Mouse (Mus musculus): ENCODE results near the gene Ap3s2.
A peak's percentile ranks its signal among the peaks of the same experiment; 100 is the strongest.

Ap3s2 gene

GRCm38 (mm10) chr7:79920344-79920983 is at the start of gene Ap3s2:
Ap3s2 (minus strand) TSS chr7:79920649.
- peak; percentile 94 for DNase-seq (ENCODE audit: low read depth, low spot score)

GRCm38 (mm10) chr7:79968326-79968725 is 47.9 kb upstream of the Ap3s2 start:
- no peak for DNase-seq (ENCODE audit: low read depth, low spot score)

GRCm38 (mm10) chr7:79961600-79961999 is 41.2 kb upstream of the Ap3s2 start:
- no peak for DNase-seq (ENCODE audit: low read depth, low spot score)

GRCm38 (mm10) chr7:79956131-79956530 is 35.7 kb upstream of the Ap3s2 start:
- no peak for DNase-seq (ENCODE audit: low read depth, low spot score)

DNA sequence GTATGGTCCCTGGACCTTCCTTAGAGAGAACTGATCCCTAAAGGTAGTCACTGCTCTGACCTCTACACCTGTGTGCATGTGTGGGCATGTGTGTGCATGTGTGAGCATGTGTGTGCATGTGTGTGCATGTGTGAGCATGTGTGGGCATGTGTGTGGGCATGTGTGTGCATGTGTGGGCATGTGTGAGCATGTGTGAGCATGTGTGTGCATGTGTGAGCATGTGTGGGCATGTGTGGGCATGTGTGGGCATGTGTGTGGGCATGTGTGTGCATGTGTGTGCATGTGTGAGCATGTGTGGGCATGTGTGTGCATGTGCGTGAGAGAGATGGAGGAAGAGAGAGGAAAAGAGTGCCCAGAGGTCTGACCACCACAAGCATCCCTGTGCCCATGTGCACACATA is 34.4 kb upstream of the Ap3s2 start:
- no peak for DNase-seq (ENCODE audit: low read depth, low spot score)

DNA sequence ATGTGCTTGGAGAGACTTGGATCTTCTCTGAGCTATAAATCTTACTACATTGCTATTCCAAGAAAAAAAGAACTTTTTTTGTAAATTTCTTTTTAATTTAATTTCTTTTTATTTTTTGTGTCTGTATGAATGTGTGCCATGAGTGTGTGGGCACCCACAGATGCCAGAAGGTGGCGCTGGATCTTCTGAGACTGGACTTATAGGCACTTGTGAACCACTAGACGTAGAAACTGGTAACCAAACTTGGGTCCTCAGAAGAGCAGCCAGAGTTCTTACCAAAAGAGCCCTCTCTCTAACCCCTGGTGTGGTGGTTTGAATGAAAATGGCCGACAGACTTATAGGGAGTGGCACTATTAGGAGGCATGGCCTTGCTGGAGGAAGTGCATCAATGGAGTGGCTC is 30.6 kb upstream of the Ap3s2 start:
- no peak for DNase-seq (ENCODE audit: low read depth, low spot score)

- DNase-seq (ENCODE audit: low read depth, low spot score): no peak
These were observed 29.8 kb upstream of the Ap3s2 start for GRCm38 (mm10) chr7:79950236-79950635.

DNA sequence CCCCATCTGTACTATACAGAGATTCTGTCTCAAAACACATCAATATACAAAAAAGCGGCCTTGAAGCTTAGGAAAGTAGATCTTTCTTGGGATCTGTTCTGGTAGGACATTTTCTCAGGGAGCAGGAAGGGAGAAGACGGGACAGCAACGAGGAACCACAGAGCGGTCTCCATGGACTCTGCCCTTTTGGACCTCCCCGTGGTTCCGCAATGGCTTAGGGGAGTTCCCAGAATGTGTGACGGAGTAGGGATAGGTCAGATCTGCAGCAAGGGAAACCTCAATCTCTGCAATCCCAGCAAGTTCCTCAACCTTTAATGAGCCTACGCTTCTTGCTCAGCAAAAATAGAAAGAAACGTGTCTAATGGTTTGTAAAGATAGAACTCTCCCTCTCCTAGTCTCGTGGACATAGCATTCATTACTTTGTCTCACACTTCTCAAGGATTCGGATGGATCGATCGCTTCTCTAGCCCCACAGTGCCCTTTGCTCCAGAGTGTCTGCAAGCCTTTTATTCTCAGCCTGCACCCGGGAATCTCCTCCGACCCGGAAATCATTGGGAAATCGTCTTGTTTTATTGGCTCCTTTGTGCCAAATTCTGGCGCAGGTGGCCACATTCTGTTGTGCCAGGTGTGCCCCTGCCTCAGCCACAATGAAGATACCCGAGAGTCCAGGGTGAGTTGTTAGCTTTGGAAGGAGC is 15.2 kb upstream of the Ap3s2 start:
- DNase-seq (ENCODE audit: low read depth, low spot score): no peak

DNA sequence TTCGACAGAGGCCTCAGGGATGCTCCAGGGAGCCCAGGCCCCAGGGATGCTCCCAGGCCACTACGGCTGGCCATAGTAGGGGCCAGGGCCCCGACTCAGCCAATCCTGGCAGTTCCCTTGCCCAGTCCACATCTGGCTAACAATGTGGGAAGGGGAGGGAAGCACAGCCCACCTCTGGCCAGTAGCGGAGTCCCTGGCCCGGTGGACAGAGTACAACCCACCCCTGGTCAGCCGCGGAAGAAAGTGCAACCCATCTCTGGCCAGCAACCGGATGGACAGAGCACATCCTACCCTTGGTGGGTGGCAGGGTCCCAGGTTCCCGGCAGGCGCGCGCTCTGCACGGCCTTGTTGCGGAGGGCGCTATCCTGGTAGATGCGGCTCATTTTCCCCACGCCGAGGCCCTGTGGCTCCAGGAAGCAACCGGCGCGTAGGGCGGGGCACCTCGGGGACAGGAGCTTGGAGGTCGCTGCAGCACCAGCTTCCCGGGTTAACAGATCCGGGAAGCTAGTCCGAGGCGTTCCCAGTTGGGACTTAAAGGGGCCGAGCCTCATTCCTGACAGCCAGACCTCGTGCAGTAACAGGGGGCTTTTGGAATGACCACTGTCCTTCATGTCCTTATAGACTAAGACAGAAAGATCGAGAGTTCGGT is 14.5 kb upstream of the Ap3s2 start, which contains the start of gene Arpin:
Gene Arpin (minus strand): TSS at position 498 of the 649 bp plus-strand sequence.
- DNase-seq (ENCODE audit: low read depth, low spot score): no peak

DNA sequence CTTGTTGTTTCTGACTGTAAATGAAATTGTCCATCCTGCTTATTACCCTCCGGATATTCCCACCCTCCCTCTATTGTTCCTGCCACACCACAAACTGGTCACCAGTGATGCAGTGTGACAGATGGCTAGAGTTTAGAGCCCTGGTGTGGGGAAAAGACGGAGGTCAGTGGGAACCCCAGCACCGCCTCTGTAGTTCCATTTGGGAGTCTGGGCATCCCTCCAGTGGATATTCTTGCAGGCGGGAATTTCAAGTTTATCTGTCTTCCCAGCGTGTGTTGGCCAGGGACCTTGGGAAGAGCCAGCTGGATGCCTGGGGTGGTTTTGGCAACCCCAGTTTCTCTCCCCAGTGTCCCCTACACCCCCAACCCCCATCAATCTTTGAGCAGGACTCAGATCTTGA is 14.0 kb upstream of the Ap3s2 start:
- DNase-seq (ENCODE audit: low read depth, low spot score): no peak

GRCm38 (mm10) chr7:79928516-79929052 is 8.1 kb upstream of the Ap3s2 start:
- DNase-seq (ENCODE audit: low read depth, low spot score): no peak

DNA sequence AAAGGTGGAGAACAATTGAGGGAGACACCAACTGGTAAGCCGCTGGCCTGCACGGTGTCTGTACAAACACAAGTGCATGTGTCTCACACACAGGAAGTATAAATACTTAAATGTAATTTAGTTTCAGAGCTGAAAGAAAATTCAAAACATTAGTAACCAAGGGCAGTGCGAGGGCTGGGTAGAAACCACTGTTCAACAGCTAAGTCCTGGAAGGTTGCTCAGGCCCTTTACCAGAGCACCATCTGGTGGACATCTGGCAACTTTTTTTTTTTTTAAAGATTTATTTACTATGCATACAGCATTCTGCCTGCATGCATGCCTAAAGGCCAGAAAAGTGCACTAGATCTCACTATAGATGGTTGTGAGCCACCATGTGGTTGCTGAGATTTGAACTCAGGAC is 5.9 kb downstream of the Ap3s2 start:
- peak; percentile 56 for DNase-seq (ENCODE audit: low read depth, low spot score)

GRCm38 (mm10) chr7:79907356-79907755 is 13.1 kb downstream of the Ap3s2 start:
- no peak for DNase-seq (ENCODE audit: low read depth, low spot score)

DNA sequence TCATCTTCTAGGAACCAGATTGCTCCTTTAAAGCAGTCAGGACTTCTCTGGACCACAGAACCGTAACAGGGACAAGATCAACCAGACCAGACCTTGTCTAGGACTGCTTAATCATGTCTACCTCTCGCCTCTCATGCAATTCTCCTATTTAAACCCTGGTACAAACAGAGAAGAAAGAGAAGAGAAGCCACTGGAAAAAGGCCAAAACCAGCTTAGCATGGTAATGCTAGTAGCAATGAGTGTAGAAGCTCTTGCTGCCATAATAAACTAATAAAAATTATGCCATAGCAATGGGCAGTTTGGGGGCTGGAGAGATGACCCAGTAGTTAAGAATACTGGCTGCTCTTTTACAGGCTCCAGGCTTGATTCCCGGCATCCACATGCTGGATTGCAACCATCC is 13.5 kb downstream of the Ap3s2 start:
- DNase-seq (ENCODE audit: low read depth, low spot score): no peak

DNA sequence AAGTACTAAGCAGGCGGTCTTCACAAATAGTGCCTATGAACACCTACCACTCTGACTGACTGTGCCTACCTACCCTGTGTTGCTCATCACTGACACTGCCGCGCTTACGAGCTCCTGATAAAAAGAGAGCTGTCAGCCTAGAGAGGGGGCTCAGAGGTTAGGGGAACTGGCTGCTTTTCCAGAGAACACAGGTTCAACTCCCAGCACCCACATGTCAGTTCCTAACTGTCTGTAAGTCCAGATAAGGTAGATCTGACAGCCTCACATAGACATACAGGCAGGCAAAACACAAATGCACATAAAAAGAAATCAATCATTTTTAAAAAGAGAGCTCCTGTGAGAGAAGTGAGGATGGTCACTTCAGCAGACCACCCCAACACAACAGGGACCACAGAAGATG is 15.3 kb downstream of the Ap3s2 start:
- no peak for DNase-seq (ENCODE audit: low read depth, low spot score)

GRCm38 (mm10) chr7:79903160-79903792 is 17.2 kb downstream of the Ap3s2 start:
- DNase-seq (ENCODE audit: low read depth, low spot score): no peak

DNA sequence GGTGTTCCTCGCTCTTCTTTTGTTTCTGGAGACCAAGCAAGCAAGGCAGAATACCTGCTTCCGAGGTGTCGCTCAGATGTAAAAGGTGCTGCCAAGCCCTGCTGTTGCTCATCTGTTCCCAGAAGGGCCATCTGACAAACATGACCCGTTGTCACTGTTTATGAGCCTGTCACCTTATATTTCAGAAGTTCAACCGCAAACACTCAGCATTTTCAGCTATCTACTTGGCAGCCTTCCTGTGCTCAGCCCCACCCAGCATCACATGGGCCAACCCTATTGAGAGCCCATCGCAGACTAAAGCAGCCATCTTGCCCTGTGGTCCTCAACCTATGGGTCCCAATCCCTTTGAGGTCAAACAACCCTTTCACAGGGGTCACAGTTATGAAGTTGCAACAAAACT is 19.7 kb downstream of the Ap3s2 start:
- no peak for DNase-seq (ENCODE audit: low read depth, low spot score)

DNA sequence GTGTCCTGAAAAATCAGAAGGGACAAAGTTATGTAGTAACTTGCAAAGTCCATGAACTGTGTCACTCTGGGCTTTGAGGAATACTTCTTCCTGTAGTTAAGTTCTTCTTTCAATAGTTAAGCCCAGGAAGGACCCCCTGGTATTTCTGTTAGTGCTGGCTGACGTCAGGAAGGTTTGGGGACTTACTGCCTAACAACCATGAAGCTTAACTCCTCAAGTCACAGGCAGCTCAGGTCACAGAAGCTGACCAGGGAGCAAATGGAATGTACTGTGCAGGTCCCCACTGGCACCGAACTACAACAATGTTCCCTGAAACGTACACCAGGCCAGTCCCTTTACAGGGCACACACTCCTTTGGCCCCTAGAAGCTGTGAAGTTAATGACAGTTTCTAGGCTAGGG is 25.2 kb downstream of the Ap3s2 start:
- no peak for DNase-seq (ENCODE audit: low read depth, low spot score)

DNA sequence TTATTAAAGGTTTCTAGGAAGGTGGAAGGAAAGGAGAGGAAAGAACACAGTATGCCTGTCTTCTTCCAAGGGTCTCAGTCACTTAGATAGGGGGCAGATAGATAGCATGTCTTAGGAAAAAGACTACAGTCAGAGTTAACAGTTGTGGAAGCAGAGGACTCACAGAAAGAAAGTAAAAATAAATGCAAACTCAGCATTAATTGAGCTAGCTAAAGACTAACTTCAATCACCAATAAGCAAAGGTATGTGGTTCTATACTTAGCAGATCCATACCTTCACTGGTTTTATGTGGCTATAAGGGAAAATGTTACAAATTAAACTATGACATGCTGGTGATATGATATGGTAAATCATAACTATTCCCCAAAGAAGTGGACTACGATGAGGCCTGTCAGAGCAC is 25.7 kb downstream of the Ap3s2 start:
- DNase-seq (ENCODE audit: low read depth, low spot score): no peak

- DNase-seq (ENCODE audit: low read depth, low spot score): no peak
These were observed 27.6 kb downstream of the Ap3s2 start for GRCm38 (mm10) chr7:79892576-79893428.
